Mouse (Mus musculus) cerebellum, adult 9-10 months (tissue): ENCODE data around the gene Ets2.
A peak's percentile ranks its signal among the peaks of the same experiment; 100 is the strongest.

Source experiments
- DNase-seq: peaks from one replicate; pipeline ENCODE4 v3.0.0; 2022

The Ets2 gene

DNA sequence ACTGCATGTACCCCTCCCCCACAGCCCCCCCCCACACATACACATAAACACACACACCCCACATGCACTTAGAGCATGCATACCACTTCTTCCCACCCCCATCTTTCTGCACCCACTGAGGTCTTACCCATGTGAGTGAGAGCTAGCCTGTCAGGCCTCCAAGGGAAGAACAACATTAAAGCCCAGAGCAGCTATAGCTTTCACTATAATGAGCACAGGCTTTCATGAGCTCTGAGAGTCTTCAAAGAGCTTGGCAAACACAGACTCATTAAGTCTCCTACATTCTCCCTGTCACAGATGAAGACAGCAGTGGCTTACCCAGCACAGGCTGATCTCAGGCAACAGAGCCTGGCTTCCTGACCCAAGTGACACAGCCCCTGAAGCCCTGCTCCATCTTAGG, 68.5 kb downstream of the Ets2 start:
- peak; percentile 16 for DNase-seq
